Mouse (Mus musculus) A20 (cell line): ENCODE results near the gene Gse1.

ENCODE experiments used
- DNase-seq: peaks from one replicate; pipeline ENCODE4 v3.0.0-alpha.2; 2011; ENCODE audit warnings: low read depth, low spot score

The Gse1 gene

GRCm38 (mm10) chr8:120421638-120422037 is 193.4 kb downstream of the Gse1 start:
- DNase-seq, result no peak

DNA sequence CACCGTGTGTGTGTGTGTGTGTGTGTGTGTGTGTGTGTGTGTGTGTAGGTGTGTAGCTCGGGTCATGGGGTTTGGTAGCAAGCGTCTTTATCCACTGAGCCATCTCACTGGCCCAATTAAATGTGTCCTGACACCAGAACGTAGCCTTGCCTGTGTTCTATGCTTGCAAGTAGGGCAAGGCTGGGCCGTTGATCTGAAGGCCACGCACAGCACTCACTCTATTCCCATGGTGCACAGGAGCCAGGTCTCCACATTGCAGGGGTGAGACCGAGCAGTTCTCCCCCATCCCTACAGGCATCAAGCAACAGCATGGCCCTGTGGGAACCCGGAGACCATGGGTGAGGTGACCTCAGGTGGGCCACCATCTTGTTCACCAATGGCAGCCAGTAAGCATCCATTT is 194.0 kb downstream of the Gse1 start:
- DNase-seq, result no peak

GRCm38 (mm10) chr8:120423576-120423975 is 195.3 kb downstream of the Gse1 start:
- DNase-seq, result no peak

- DNase-seq, result no peak
Measured at GRCm38 (mm10) chr8:120424829-120425198, 196.6 kb downstream of the Gse1 start.

DNA sequence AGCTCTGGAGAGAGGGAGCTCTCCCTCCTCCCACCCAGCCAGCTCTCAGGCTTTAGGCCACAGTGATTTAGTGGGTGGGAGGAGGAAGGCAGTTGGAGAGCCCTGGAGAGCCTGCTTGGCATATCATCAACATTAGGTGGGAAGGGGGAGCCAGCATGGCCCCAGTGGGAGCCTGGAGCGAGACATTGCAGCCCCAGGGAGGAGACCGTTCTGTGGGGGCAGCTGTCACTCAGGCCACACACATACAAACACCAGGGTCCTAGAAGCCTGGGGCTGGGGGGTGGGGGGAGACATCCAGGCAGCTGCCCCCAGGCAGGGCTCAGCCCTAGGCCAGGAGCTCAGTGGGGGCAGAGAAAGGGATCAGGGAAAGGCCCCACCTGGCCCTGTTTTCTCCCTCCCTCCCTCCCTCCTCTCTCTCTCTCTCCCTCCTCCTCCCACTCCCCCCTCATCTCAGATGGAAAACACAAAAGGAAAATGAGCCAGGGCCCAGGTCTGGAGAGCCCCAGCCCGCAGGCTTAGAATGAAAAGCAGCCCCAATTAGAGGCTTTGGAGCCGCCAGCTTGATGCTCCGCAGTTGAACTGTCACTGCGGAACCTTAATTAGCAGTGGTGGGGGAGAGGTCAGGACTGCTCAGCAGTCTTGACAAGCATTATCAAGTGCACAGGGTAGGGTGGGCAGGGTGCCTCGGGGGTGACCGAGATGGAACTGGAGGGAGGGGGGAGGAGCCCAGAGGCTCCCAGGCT is 197.1 kb downstream of the Gse1 start:
- no peak for DNase-seq

DNA sequence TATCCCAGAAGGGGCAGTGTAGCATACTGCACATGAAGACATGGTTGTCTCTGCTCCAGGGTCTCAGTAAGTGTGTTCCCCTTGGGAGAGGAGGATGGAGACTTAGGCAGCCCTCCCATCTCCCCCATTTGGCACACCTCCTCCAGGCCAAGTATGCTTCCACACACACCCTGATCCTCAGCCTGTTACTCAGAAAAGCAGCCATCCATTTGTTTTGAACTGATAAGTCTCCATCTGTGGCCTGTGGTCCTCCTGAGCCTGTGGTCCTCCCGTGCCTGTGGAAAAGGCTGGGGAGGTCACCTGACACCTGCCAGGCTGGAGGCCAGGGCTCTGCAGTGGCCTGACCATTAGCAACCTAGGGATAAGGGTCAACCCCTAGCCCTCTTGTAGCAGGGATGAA is 197.8 kb downstream of the Gse1 start:
- DNase-seq, result no peak

DNA sequence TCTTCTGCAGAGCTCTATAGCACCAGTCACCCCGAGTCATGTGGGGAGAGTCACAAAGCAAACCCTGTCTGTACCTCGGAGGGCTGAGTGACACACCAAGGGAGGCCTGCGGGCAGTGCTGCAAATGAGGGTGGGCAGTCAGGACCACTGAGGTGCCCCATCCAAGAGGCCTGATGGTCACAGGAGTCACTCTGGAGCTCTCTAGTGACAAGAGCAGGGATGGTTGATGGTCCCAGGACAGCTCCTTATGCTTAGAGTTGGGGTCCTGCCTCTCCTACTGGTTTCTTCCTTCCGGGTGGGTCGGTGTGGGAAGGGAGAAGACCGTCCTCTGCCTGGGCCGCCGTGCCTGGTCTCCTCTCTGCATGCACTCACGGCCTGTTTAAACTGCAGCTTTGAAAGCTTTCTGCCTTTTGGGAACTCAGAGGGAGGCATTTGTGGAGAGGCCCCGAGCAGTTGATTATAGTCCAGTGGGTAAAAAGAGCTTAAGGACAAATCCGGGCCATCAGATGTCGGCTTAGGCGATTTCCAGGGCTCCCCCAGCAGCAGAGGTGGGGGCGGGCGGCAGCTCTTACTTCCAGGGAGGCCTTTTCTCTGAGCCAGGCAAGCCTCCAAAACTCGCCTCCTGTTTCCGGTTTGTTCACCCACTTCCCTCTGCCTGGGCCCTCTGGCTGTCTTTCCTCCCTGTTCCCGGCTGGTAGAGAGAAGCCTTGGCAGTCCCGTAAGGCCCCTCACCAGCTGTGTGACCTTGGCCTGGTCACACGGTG is 198.5 kb downstream of the Gse1 start:
- DNase-seq, result no peak

DNA sequence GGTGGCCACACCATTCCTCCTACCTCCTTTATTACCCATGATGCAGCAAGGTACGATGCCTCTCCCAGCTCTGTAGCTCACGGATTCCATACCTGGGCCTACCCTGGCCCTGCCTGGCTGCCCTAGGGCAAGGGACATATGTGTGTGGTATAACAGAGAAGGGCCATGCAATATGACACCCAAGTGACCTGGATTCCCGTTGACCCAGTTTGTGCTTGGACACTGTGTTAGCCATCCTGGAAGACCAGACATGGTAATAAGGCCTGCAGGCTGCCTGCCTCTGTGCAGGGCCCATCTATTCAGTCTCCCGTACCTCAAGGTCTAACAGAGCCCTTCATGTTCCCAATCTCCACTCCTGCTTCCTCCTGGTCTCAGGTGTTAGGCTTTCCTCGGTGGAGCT is 200.2 kb downstream of the Gse1 start:
- DNase-seq, result no peak

DNA sequence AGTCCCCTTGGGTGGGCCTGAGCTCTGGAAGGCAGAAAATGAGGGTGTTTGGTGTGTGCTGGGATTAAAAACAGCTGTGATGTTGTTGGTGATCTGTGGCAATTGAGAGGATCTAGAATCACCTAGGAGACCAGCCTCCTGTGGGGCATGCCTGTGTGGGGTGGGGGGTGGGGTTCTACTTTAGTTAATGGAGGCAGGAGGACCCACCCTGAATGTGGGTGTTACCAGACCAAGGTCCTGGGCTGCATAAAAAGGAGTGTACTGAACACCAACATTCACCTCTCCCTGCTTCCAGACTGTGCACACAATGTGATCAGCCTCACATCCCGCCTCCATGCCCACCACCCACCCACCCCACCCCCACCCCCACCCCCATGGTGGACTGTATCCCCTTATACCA is 200.9 kb downstream of the Gse1 start:
- no peak for DNase-seq

DNA sequence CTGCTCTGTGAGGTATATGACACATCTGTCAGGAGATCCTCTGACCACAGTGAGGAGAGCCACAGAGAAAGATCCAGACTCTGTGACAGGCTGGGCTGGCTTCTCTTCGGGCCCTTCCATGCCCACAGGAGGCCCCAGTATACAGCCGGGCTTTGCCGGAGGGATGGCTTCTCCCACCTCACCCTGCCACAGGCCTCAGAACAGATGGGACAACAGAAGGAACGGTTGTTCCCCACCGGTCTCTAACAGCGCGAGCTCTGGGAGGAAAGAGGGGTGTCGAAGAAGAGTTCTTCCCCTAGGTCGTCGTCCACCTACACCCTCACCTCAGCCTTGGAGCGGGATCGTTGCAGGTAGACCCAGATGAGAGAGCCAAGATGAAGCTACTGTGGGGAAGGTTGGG is 202.8 kb downstream of the Gse1 start:
- no peak for DNase-seq

GRCm38 (mm10) chr8:120432438-120432837 is 204.2 kb downstream of the Gse1 start:
- no peak for DNase-seq

DNA sequence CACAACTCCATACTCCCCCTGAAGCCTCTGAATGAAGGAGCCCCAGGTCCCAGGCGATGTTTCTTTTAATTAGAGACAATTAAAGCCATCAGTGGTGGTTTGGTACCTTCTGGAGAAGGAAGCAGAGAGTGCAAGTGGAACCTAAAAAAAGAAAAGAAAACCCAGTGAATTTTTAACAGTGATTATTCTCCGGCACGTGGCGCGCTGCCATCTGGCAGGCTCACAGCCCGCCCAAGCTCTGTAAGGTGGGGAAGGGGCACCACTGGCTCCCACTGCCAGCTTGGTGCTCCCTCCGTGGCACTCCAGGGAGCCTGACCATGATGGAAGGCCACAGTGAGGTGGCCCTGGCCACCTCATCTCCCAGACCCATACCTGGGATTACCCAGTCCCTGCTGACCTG is 204.9 kb downstream of the Gse1 start:
- DNase-seq, result no peak

DNA sequence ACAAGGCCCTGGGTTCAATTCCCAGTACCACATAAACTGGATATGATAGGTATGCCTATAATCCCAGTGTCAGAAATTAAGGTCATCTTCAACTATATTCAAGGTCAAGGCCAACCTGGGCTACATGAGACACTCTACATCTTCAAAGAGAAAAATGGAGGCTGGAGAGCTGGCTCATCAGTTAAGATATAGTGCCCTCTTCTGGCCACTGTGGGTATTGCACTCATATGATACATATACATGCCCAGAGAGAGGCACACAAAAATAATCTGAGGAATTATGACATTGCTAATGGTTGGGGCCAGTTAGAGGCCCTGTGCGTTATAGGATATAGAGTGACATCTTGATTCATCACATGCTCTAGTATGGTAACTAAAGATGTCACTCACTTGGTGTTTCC is 205.5 kb downstream of the Gse1 start:
- DNase-seq, result peak; percentile 49

DNA sequence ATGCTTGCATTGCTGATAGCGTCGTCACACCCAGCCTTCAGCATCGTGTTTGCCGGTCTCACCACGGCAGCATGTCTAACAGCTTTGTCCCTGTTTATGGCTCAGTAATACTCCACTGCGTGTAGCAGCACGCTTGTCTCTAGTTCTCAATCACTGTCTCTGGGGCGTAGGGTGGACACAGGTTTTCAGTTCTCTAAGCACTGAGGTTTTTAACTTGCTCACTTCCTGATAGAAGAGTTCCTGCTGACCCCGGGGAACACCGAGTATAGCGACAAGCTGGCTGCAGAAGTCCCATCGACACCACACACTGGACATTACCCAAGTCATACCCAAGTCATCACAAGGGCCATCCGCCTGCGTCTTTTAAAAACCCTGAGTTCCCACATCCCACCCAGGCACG is 207.5 kb downstream of the Gse1 start:
- peak; percentile 30 for DNase-seq

- peak; percentile 86 for DNase-seq
Measured at GRCm38 (mm10) chr8:120436491-120437030, 208.3 kb downstream of the Gse1 start.

GRCm38 (mm10) chr8:120437207-120437606 is 209.0 kb downstream of the Gse1 start:
- no peak for DNase-seq

DNA sequence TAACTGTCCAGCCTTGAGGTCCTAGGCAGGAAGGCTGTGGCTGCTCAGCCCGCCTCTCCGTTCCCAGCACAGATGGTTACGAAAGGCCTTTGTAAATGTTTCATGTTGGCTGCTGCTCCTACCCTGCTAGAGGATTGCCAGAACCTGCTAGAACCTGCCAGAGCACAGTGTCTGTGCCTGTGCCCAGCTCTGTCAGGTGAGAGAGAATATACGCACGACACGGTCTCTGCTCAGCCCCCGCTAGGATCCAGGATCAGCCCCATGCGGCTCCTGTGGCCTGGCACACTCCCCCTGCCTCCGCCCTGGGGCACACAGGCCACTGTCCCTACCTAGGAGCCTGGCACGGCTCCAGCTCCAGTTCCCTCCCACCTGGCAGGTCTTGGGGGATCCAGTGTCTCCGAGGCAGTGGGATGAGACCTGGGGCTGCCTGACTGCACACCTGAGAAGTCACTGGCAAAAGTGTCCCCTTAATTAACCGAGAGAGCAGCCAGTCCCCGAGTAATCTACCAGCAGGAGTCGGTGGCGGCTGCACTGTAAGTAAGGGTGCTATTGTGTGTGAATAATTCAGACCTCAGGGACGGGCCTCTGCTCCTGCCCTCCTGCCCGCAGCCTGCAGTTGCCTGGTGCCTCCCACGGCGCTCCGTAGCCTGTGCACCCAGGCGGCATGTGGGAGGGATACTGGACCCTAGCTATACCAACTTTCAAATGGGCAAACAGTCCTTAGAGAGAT is 209.6 kb downstream of the Gse1 start:
- DNase-seq, result no peak

DNA sequence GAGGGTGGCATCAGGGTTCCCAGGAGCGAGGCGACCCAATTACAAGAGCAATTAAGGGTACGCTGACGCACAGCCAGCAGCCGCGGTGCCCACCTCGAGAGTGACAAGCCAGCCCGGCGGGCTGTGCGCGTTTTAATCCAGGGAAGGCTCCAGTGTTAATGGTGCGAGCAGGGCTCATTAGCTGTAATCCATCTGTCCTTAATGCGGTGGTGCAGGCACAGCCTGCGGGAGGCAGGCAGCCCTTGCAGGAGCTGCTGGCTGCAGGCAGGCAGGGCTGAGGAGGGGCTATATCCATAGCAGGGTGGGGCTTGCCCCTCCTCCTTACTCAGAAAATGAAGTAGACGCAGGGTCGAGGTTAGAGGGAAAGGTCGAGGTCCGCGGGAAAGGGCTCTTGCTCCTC is 211.1 kb downstream of the Gse1 start:
- no peak for DNase-seq

- no peak for DNase-seq
Measured at GRCm38 (mm10) chr8:120440739-120441138, 212.5 kb downstream of the Gse1 start.

DNA sequence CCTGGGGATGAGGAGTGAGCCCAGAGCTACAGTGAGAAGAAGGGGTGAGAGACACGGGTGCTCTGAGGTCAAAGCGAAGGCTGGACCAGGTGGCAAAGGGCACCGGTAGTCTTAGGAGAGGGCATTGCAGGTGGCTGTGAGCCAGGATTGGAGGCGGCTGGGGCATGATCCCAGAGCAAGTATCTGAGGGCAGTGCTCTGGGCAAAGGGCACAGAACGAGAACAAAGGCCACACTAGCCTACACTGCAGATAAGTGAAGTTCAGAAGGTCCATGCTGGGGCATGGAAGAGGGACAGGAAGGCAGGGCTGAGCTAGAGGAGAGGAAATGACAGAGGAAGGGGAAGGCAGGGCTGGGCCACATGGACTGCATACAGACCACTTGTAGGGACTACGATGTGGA is 213.4 kb downstream of the Gse1 start:
- DNase-seq, result no peak

- DNase-seq, result no peak
Measured at GRCm38 (mm10) chr8:120442306-120443003, 214.2 kb downstream of the Gse1 start.

DNA sequence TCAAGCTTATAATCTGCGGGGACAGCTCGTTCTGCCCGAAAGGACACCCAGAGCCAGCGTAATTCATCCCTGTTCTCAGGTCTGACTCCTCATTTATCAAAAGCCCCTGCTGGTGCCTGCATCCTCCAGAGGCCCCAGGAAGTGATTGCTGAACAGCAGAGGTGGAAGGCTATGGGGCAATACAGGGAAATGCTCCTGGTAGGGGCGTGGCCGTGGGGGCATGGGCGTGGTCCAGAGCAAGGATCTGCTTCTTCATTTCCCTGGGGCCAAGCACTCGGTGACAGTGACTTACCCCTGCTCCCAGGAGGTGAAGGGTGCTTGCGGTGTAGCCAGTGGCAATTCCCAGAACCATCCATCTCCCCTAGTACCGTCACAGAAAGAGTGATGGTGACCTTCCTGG is 217.0 kb downstream of the Gse1 start:
- DNase-seq, result no peak
